Mouse (Mus musculus): ENCODE results near the gene 4430402I18Rik.

4430402I18Rik gene

DNA sequence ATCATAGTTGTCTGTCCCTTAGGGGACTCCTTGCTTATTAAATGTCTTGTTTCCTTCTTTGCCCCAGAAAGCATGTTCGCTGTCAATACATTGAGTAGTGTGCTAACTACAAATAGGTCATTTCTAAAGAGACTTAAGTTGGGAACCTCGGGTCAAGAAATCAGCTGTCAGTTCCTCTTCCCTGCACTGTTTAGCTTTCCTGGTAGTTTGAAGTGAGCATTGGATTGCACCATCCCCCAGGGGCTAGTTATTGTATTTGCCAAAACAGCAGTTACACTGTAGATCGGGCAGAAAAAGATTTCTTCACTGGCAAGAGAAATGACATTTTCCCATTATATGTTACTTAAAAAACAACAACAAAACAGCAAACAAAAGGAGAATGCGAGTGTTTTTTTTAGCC is 578 bp upstream of the 4430402I18Rik start:
- no peak for DNase-seq (ENCODE audit: low spot score)

DNA sequence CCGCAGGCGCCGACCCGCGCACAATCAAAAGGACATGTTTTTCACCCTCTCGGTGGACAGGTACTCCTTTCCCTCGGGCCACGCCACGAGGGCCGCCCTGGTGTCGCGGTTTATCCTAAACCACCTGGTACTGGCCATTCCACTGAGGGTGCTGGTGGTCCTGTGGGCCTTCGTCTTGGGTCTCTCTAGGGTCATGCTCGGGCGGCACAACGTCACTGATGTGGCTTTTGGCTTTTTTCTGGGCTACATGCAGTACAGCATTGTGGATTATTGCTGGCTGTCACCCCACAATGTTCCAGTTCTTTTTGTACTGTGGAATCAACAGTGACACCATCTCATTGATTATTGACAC is 3.1 kb downstream of the 4430402I18Rik start:
- DNase-seq (ENCODE audit: low spot score), result no peak

DNA sequence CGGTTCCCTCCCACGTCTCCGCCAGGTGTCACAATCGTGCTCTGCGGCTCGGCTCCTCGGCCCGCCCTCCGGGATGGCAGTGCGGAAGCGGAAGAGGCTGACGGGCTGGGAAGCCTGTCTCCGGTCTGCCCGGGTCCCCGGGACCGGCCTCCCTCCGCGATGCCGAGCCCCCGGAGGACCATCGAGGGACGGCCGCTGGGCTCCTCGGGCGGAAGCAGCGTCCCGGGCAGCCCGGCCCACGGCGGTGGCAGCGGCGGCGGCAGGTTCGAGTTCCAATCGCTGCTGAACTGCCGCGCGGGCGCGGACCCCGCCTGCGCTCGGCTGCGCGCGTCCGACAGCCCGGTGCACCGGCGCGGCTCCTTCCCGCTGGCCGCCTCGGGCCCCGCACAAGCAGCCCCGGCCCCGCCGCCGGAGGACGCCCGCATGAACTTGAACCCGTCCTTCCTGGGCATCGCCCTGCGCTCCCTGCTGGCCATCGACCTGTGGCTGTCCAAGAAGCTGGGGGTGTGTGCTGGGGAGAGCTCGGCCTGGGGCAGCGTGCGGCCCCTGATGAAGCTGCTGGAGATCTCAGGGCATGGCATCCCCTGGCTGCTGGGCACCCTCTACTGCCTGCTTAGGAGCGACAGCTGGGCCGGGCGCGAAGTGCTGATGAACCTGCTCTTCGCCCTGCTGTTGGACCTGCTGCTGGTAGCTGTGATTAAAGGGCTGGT is 3.6 kb downstream of the 4430402I18Rik start, which contains the start of gene Plpp6:
Plpp6 (plus strand) TSS at position 112 of the 710 bp plus-strand sequence.
- peak; percentile 30 for DNase-seq (ENCODE audit: low spot score)

DNA sequence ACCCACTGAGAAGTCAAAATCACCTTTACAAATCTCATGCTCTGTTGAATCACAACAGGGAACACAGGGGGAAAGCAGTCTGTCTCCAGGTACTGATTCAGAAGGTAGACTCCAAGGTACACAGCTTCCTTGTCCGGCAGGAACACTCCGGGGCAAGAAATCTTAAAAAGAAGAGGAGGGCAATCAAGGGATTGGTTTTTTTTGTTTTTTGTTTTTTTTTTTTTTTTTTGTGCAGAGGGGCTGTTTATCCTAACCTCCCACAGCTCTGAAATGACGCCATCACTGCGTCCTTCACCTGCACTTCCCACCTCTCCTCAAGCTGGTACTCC is 4.1 kb downstream of the 4430402I18Rik start:
- no peak for DNase-seq (ENCODE audit: low spot score)

DNA sequence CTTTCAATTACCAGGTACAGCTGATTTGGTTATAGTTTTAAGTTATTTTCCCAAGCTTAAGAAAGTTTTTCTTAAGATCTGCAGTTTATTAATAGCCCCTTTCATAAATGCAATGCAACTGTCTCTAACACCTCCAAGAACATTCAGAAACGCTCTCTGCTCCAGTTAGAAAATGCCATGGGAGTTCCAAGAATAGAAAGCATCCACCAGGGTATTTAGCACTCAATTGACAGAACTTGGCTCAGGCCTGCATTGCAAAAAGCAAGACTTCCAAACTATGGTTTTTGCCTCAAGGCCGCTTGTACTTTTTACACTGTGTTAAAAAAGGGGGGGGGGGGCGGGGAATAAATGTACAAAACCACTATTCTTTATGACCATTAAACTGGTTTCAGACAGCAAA is 4.5 kb downstream of the 4430402I18Rik start:
- no peak for DNase-seq (ENCODE audit: low spot score)

DNA sequence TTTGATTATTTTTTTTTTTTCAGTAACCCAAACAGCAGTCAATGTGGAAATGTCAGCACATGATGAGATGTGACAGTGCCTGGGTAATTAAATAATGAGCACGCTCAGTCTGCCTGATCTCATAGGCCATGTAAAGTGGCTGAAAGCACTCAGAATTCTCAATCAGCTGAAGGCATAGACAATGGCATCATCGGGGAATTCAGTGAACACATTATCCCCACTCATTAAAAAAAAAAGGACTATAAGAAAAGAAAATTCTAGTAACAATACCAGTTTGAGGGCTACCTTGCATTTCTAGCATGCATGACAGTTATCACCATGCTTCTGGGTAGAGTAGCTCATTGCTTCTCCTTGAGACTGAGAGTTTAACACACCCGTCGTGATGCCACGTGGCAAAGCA is 16.3 kb downstream of the 4430402I18Rik start:
- no peak for DNase-seq (ENCODE audit: low spot score)

DNA sequence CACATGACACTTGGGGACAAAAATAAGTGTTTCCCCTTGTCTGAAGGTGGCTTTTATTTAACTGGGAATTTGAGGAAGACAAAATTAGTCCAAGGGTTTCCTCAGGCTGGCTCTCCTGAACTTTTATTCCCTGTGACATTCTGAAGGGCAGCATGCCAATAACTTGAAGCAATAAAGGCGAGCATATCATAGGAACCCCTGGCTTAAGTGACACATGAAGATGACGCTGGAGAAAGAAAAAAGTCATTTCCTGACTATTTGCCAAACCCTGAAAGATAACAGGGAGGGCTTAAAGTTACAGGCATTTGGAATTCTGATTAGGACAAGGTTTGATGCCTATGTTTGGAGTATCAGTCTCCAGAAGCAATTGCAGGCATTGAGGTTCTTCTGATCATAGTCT is 20.3 kb downstream of the 4430402I18Rik start:
- DNase-seq (ENCODE audit: low spot score), result no peak

DNA sequence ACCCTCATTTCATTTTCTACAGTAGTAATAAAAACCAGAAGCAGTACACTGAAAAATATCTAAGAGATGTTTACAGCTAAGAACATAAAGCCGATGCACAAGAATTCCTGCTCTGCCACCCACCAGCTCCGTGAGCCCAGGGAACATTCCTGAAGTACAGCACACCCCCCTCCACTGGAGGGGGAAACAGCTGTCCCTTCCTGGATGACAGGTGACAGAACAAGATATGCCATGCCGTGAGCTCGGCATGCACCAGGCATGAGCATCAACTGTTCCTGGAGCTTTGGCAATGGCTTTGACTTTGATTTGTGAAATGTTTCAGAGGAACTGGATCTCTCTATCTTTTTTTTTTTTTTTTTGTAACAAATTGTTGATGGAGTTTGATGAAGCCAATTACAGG is 20.8 kb downstream of the 4430402I18Rik start:
- DNase-seq (ENCODE audit: low spot score), result no peak

DNA sequence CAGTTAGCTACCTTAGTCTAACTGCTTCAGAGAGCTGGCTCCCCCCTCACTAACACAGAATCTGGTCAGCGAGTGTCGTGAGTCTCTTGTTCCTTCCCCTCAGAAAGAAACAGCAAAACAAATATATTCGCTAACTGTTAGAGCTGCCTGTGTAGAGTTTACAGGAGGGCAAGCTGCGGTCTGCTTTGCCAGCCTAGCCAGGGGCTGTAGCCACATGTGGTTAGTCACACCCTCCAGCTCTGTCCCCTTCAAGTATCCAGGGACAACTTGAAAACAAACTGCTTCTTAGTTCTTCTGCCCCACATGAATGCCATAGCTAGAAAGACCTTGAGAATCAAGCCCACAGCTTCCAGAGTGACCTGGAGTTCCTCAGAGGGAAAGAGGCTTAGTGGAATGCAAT is 26.3 kb downstream of the 4430402I18Rik start:
- DNase-seq (ENCODE audit: low spot score), result no peak

DNA sequence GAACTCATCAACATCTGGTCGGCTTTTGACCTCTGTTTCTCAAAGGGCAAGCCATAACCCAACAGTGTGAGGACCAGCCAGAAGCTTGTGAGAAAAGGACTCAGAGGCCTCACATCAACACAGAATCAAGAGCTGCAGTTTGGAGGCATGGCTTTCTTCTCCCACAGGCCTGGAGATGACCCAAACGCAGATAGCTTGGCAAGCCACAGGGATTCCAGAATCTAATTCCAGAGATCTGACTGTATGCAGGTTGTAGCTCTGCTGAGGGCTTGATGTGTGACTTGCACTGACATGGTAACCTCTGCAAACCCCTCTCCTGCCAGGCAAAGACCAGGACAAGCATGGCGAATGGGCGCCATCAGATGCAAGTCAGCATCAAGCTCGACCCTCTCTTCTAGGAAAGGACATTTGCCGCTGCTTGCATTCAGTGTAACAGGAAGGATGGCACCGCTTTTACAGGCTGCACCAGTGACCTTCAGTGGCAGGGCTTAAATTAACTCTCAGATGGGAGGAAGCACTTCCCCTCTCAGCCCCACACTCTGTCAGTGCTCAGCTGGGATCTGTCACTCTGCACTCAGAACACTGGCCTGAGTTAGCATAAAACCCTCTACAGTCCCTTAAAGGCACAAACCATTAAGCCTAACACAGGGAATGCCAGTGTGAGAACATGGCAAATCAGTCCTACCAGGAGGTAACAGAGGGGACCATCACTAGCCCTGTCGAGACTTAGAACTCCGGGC is 27.3 kb downstream of the 4430402I18Rik start:
- no peak for DNase-seq (ENCODE audit: low spot score)

DNA sequence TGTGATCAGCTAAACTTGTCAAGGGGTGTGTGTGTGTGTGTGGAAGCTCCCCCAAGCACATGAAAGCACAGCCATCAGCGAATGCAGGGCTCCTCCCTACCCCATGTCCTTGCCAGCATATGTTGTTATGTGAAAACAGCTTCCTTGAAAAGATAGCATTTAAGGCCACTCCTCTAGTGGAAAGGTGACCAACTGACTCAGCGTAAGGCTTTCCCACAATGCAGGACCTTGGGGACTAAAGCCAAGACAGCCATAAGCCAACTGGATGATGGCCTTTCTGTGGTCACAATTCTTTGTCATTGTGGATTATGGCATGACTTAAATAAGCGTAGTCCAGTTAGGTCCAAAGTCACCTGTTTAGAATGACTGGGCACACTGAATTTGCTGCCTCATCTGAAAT is 32.7 kb downstream of the 4430402I18Rik start:
- DNase-seq (ENCODE audit: low spot score), result no peak

DNA sequence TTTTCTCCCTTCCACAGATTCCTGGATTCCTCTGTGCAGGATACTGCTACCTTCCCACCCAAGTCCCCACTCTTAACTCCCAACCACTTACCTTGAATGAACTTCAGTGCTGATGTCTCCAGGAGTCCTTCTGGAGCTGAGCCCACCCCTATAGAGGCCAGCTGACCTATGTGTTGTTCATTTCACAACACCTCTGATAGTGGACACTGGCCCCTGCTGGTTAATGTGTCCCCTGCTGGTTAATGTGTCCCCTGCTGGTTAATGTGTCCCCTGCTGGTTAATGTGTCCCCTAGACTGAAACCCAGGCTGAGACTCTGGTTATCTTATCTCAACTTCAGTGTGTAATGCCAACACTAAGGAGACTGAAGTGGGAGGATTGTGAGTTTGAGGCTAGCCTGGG is 38.6 kb downstream of the 4430402I18Rik start:
- no peak for DNase-seq (ENCODE audit: low spot score)

DNA sequence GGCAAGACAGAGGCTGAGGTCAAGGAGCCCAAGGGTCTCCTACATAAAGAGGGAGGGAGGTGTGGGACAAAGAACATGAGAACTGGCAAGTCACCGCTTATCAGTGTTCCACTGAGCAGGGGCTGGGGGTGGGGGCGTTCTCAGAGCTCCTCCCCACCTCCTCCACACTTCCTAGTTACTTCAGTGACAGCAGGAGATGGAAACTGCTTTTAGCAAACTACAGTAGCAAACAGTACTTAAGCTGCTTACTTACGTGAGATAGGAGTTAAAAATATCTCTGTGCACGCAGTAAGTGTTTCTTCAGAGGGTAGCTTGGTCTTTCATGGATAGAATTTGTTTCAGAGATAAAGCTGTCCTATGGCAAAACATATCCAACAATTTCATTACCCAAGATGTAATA is 40.2 kb downstream of the 4430402I18Rik start:
- no peak for DNase-seq (ENCODE audit: low spot score)

DNA sequence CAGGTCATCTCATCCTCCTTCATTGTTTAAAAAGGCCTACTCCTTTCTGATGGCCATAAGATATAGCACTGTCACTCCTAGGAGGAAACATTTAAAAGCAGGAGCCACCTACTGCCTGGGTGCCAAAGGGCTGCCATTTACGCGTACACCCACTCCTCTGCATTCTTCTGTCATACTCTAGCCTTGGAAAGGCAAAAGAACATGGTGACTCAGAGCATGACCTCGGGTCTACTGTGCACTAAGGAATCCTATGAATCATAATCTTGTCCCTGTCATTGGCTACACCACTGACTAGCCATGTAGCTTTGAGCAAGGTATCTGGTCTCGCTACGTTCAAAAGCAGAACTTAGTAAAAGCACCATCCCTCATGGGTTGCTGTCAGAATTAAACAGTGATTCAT is 41.2 kb downstream of the 4430402I18Rik start:
- no peak for DNase-seq (ENCODE audit: low spot score)

DNA sequence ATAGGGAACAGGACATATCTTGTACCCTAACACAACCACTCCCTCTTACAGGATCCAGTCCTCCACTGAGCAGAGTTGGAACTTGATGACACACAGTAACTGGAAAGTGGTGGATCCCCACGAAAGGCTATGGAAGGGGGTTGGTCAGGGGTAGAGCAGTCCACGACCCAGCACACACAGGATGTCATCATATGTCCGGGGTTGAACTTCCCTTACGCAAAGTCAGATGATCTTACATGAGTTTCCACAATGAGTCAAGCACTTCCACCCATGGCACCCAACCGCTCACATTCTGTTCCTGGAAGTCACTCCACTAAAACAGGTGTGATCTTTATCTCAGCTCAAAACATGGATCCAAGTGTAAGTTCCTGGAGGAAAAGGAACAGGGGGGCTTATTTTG is 49.8 kb downstream of the 4430402I18Rik start:
- DNase-seq (ENCODE audit: low spot score), result no peak

DNA sequence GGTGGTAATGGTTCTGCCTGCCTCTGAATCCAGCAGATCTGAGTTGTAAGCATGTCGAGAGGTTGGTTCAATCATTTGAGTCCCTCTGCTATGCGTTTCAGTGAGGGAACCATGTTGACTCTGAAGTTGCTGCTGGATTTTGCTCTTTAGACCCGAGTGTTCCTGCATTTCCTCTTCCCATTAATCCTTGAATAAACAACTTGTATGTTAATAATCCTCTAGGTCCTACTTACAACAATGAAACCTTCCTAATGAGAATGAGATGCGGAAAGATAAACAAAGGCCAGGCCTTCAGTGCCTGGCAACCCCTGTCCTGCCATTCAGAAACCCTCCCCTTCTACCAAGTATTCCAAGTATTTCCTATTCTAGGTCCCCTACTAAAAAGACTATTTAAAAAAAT is 51.1 kb downstream of the 4430402I18Rik start:
- DNase-seq (ENCODE audit: low spot score), result no peak

DNA sequence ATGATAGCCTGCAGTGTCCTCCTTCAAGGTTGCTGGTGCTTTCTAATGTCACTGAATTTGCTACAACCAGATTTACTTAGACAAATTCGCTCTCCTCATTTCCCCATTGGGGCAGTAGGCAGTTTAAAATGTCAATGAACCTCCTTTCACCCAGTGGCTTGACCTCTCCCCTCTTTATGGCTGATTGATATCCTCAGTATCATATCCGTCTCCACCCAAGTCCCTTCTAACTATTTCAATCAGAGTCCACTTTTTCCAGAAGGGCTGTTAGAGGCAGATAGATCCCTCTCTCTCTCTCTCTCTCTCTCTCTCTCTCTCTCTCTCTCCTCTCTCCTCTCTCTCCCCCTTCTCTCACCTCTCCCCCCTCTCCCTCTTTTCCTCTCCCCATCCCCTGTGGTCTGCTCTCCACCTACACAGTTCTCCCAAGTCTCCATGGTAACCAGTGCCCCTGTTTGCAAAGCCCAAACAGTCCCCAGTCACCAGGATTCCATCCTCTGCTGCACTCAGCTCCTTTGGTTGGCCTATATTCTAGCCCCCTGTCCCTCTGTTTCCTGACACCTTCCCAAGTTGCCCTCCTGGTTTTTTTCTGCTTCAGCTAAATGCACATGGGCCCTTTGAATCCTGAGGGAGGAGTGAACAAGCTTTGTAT is 51.9 kb downstream of the 4430402I18Rik start:
- no peak for DNase-seq (ENCODE audit: low spot score)

DNA sequence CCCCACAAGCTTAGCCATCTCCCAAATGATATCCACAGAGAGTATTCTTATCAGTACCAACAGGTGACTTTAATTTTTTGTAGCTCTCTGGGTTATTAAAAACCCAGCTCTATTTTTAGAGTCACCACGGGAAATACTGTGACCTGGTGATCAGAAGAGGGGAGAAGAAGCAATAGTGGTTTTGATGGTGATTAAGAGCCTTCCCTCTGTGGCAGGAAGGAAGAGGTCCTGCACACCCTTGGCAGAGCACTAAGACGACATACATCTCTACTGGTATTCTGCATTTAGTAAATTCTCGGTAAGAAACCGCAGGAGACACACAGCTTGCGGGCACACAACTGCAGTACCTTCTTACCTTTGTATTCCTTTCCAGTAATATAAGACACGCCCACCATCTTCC is 53.0 kb downstream of the 4430402I18Rik start:
- no peak for DNase-seq (ENCODE audit: low spot score)

DNA sequence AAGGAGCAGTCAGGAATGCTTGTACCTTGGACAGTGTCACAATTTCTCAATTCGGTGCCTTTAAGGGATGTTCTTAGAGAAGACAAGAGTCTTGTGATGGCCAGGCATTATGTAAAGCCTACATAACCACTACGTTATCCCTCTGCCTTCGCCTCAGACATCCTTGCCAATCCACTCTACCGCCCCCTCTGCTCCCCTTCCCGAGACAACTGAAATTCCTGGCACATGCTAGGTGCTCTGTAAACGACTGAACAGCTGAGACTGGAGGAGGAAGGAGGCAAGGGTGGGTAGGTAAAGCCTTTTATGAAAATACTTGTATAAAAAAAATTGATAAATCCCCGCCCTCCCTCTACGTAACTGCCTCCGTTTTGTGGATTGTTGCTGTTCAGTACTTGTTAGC is 58.9 kb downstream of the 4430402I18Rik start:
- no peak for DNase-seq (ENCODE audit: low spot score)

DNA sequence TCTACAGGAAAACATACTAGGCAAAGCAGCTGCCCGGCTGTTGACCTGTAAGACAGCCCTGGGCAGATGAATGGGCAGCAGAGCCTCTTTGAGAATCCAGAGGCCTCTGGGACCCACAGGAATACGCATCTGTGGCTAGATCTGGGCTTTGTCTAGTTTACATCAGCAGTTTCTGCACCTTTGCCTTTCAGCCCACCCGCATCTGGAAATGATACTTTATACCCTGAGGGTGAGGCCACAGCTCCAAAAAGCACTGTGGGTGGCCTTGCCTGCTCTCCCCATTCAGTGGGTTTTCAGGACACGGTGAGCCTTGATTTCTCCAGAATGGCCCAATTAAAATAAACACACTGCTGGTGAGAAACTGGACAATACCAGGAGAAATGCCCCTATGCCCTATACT is 59.4 kb downstream of the 4430402I18Rik start:
- DNase-seq (ENCODE audit: low spot score), result no peak

DNA sequence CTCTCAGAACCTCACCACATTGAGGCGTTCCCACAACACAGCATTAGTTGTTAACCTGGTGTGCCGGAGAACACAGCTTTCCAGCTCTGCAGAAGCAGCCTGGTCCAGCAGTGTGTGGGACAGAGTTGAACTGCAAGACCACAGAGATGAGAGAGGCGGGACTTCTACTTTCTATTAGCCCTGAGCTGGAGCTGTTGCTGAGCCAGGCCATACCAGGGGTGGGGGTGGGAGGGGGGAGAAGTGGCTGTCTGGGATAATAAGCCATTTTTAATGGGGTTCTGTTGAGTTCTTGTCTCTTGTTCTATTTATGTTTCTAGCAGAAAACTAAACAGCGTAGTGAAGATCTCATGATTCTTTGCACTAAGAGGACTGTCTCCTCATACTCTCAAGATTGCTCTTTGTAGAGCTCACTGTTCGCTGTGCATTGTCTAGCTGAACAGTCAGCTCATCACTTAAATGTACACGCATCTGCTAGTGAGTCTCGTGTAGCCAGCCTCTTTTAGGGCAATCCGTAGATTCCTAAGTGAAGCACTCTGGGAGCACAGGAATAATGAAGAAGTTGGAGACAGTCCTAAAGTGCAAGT is 64.0 kb downstream of the 4430402I18Rik start:
- no peak for DNase-seq (ENCODE audit: low spot score)

DNA sequence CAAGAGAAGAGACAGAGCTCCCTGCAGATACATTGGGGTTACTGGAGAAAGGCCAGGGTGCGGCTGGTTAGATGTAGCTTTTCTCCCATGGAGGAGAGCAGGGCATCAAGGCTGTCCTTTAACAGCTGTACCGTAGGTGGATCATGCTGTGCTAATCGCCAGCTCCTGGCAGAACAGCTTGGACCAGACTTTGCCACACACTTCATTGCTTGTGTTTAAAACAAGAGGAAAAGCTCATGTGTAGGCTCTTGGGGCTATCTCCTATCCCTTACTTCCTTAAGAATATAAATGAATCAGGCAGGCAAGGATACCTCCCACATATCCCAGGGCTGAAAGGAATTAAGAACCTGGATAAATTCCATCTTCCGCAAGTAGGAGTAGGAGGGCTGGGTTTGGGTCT is 64.8 kb downstream of the 4430402I18Rik start:
- DNase-seq (ENCODE audit: low spot score), result no peak

DNA sequence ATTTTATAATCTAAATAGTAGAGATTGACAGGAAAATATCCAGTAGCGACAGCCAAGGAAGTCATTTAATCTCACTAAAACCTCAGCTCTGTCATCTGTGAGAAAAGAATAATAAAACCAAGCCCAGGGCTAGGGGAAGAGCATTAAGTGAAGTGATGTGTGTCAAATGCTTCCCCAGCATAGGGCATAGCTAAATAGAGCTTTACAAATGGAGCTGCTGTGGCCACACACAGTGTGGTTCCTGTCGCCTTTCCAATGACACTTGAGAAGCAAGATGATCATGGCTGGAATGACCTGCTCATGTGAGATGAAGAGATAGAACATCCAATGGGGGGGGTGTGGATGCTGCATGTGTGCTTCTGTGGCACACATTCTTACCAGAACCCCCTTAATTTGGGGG is 65.5 kb downstream of the 4430402I18Rik start:
- DNase-seq (ENCODE audit: low spot score), result no peak

Measured in urinary bladder, postnatal 10 days (tissue).